Mouse (Mus musculus) layer of hippocampus, postnatal 10 days (tissue): ENCODE results near the gene Ntf5. TPM values are rescaled to one million over a fixed set of nuclear protein-coding genes. Genes with fewer than 3 reads are reported as not detected.
"Not testable (repeated sequence)": the region's sequence is repeated elsewhere in the genome, so short reads cannot be mapped to it uniquely, and the experiment has no call there.

Source experiments
- DNase-seq, 2 experiments: peaks; one replicate each; pipeline ENCODE4 v3.0.0; 2021; ENCODE audit warnings: low spot score in 2 of 2
- long read RNA-seq: library from polyadenylated mRNA; stranded (forward); transcript quantifications from one replicate; pipeline ENCODE4 v2.0.0, GENCODE M21; 2023
- total RNA-seq, 2 experiments: library from RNA; stranded (reverse); gene quantifications; 2 replicates each; pipeline ENCODE4 v1.2.3; 2021

Ntf5 gene
- under 1 TPM; 0.18 to 0.22 TPM for total RNA-seq
- long read RNA-seq: 0 reads

DNA sequence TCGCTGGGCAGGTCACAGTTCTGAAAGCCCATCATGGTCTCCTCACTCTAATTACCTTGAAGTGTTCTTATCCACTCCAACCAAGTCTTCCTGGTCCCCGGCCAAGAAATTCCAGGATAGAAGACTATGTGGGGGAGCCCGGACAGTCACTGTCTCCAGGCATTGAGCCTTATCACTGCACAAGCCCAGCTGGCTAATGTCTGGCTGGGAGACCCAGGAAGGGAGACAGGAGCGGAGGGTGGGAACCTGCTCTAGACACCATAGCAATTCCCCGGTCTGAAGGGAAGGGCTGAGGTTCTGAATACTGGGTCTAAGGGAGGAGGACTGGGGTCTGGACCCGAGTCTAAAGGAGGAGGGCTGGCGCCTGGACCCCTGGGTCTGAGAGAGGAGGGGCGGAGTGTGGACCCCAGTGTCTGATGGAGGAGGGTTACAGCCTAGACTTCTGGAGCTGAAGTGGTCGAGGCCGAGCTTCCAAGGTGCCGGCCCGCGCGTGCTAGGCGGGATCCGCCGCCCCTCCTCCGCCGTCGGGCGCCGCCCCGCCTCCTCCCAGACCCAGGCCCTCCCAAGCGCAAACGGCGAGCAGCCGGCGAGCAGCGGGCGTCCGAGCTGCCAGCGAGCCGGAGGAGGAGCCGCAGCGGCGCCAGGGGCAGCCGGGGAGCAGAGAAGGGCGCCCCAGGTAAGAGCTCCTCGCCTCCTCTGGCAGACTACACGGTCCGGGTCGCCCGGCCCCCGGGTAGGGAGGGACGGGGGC, at the start of gene Ntf5:
Ntf5 (plus strand) TSS at position 583 of the 751 bp plus-strand sequence.
- DNase-seq: no peak

DNA sequence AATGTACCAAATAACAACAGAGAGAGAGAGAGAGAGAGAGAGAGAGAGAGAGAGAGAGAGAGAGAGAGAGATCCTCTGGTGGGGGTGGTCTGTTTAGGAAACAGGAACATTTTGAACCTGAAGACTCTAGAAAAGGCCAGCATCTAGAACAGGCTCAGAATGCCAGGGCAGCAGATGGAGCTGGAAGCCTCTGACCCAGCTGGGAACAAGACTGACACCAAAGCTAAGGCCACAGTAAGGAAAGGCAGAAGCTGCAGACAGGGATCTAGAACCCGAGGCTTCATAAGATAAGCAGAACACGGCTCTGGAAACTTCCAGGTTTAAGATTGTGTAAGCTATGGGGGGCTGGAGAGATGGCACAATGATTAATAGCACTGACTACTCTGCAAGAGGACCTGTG, 49.5 kb upstream of the Ntf5 start:
- DNase-seq: no peak

DNA sequence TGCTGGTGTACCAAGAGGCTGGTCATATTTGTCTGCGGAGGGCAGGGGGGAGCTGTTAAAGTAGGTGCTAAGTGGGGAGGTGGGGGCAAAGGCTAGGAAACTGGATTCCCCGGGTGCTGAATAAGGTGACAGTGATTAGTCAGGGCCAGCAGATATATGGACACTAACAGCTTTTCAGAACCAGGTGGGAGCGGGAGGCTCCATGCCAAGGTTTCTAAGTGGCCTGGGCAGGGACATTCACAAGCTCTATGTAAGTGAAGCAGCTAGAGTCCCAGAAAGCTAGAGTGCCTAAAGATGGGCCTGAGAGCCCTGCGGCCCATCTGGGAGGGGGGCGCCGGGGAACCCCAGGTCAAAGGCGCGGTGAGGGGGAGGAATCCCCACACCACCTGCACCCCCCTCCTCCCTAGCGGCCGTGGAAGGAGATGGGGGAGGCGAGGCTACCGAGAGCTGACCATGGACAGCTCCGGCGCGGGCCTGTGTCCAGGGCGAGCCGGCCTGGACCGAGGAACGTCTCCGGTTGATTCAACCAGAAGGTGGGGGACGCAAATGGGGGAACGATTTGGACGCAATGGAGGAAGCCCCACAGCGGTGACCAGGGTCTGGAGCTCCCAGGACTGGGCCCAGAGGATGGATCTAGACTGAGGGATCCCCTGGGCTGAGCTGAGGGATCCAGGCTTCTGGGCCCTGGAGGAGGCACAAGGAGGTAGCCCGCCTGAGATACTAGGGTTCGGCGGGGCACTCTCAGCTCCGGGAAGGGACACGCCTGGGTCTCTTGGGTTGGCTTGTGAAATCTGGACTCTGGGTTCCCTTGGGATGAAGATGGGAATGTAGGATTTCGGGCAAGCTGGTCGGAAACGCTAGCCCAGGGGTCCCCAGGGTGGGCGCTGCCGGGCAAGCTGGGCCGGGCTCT, 47.5 kb upstream of the Ntf5 start:
- peak; percentile 51 to 60 for DNase-seq

DNA sequence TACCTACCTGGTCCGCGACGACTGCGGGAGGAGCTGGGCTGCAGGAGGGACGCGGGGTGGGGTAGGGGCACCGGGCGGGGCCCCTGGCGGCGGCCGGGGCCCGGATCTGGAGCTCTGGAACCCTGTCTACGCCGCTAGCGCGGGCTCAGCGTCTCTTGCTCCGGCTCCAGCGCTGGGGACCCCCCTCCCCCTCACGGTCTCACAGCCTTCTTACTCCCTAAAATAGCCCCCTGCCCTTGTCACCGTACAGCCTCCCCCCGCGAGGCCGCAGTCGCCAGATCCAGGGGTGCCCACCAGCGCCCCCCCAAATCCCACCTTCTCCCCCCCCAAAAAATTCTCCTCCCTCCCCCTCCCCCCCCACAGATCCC, 46.9 kb upstream of the Ntf5 start, which contains the start of gene Ppfia3:
Ppfia3 (minus strand) TSS at position 368 of the 368 bp plus-strand sequence.
- DNase-seq: no peak

DNA sequence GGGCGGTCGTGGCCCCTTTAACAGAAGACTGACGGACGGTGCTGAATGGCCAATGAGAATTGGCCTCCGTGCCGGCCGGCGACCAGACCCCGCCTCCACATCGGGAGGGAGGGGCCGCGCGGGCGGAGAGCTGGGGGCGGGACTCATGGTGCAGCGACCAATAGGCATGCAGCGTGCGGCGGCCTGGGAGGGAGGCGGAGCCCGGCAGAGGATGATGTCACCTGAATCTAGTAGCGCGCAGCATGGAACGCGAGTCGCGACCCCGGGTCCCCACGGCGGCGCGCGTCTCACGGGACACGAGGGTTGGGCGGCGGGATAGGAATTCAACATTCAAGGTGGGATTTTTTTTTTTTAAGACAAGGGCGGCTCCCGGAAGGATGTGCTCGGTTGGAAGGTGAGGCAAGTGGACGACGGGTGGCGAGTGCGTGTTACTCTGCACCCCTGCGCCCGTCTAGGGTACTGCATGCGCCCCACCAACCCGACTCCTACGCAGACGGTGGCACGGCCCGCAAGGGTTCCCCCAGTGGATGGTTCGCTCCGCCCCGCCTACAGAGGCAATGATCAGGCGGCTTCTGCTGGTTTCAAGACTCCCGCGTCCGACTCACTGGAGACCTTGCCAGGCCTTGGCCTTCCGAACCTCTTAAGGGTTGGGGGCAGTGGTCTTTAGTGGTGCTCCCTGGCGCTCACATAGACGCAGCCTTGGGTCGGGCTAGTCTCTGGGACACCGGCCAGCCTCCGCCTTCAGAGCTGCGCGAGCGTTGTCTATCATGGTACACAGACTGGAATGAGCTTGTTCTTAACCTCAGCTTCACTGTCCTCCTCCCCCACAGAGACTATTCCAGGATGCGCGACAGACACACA, 46.2 kb upstream of the Ntf5 start:
- peak; percentile 99 to 100 for DNase-seq

DNA sequence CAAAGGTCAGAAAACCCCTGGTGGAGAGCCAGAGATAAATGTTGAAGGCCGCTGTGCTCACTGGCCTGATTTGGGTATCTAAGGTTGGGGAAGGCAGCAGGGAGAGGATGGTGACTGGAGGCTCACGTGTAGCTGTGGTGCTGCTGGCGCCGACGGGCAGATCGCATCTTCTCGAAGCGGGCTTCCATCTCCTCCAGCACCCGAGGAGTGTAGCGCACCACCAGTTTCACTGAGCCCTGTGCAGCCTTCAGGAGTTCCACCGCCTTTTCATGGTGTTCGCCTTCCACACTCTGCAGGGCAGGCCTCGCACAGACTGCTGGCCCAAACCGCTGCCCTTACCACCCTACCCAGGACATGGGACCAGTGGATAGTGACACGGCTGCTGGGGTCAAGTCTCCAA, 45.3 kb upstream of the Ntf5 start:
- DNase-seq: no peak

DNA sequence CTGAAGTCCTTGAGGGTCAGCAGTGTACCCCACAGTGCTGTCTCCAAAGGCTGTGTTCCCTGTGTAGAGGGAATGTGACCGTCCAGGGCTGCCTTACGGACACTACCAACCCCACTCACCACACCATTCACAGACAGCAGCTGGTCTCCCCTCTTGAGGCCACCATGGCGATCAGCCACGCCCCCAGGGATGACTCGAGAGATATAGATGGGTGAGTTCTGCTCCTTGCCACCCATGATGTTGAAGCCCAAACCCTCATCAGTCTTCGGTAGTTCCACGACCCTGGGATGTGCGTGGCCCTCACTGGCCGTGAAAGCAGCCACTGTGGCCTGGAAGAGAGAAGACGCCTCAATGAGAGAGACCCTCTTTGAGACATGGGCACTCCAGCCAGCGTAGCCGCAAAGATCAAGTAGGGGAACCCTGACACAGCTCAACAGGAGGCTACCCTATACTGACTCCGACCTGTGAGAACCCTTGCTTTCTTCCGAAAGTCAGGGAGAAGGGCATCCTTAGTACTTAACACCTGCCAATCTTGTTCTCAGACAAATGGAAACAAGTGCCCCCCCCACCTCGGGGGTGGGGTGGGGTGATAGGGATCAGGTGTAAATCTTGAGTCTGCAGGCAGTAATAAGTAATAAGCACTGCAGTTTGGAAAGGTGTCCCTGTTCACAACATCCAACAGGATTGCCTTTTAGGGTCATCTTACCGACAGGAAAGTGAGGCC, 44.3 kb upstream of the Ntf5 start:
- no peak for DNase-seq

DNA sequence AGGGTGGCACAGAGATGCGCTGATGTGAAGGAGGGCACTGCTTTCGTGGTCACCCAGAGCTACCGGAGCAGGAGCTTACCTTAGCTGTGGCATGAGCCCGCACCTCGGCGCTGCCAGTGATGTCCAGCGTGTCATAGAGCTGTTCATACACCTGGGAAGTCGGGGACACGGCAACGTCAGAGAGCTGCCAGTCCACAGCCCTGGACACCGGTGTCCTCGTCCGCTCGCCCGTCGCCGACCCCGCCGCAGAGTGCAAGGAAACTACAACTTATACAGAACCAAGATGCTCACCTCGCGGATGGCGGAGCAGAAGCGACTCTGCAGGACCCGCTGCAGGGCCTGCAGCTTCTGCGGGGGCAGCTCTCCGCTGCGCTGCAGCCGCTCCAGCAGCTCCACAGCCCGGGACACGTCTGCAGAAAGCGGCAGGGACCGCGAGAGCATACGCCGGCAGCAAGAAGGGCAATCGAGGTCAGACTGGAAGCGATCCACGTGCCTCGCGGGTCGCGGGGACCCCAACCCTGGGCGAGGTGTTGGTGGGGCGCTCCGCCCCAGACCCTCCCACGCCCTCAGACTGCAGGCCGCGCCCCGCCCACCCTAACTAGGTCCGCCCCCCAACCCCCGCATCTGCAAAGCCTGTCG, 43.5 kb upstream of the Ntf5 start:
- no peak for DNase-seq

DNA sequence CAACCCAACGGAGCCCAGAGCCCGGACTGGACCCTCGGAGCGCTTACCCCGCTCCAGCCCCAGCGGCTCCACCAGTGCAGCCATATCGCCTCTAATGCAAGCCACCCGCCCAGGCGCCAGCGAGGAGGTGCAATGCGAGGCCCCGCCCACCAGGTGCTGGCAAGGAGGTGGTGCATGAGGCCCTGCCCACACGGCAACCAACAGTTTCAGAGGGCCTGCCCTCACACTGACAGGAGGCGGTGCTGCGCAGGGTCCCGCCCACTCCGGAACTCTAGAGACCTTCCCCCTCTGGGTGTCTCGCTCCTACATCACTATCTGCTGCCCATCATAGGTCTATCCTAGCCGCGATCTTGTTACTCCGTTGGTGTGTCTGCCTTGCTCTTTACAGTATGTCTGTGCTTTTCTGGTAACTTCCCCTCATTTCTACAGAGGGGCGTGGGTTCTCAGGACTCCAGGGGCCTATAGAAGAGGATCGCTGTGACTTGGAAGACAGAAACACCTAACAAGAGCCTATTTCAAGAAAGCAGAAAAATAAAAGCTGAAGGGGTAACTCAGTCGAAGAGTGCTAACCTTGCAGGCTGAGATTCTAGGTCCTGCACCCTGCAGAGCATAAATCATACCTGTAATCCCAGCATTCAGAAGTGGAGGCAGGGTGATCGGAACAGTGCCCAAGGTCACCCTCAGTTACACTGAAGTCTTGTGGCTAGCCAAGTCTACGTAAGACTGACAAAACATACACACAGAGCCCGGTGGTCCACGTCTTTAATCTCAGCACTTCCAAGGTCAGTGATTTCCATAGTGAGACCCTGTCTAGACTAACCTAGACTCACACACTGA, 42.8 kb upstream of the Ntf5 start, which contains the start of gene Lin7b:
Lin7b (minus strand) TSS at position 109 of the 837 bp plus-strand sequence.
- DNase-seq: peak; percentile 91 to 93

DNA sequence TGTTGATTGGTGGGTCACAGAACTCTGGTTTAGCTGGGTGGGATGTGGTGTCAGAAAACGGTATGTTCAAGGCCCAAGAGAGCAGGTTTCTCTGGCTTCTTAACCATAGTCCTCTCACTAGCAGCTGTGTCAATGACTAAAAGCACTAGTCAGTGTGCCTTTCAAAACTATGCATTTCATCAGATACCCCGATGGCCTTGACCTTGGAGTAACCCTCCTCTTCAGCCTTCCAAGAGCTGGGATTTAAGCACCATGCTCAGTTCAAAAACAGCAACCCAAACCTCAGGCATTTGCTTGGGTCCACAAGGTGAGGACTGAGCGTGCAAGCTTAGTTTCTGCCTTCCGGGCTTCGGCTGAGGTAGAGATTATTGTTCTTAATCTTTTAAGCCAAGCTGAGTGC, 41.1 kb upstream of the Ntf5 start:
- no peak for DNase-seq

DNA sequence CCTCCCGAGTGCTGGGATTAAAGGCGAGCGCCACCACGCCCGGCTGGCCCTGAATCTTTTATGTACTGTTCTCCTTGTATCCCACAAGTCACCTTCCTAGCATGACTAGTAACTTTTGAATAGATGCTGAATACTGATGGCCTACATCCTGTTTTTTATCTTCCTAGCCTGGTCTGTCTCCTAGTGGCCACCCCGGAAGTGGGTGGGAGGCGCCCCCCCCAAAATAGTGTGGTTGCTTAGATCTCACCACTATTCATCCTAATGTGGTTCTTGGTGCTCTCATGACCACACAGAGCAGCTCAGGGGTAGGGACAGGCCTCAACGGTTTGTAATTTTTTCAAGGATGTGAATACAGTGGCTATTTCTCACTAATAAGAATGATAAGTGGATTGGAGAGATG, 38.9 kb upstream of the Ntf5 start:
- DNase-seq: no peak

DNA sequence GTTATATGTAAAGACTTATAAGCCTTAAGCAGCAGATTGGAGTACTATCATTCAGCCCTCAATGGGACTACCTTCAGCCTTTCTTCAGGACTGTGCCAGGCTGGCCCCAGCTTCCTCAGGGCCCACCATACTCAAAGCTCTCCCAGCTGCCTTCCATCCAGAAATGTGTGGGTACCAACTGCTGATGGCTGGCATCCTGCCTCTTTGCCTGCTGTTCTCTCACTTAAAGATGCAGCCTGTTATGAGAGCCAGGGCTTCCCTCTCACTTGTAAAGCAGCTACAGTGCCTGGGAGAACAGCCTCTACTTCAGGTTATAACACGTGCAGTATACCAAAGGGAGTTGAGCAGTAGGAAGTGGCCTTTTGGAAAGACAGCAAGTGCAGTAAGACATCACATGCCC, 37.4 kb upstream of the Ntf5 start:
- DNase-seq: no peak

DNA sequence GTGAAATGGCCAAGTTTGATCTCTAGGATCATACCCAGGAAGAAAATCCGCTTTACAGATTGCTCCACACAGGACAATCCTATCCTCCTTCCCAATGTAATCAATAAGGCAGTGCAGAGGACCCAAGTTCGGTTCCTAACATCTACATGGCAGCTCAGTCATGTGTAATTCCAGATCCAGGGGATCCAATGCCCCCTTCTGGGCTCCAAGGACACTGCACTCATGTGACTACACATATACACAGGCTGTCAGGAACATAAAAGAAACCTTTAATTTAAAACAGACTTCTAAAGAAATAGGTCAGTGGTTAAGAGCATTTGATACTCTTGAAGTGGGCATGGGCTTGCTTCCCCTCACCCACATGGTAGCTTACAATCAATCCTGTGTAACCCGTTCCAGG, 27.4 kb upstream of the Ntf5 start:
- no peak for DNase-seq

DNA sequence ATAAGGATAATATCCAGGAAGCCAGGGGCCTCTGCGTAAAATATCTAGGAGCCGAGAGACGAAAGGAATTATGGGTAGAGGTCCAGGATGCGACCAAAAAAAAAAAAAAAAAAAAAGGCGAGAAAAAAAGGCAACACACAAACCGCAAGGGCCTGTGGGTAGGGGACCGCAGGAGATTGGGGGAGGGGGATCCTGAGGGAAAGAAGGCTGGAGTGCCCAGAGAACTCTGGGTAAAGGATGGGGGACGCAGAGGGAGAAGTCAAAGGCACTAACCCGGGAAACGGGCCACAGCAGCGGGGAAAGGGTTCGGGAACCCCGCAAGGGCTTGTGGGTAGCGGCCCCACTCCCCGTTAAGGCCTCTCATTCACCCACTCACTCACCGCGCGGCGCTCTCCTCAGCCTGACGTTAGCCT, 18.4 kb upstream of the Ntf5 start:
- no peak for DNase-seq

DNA sequence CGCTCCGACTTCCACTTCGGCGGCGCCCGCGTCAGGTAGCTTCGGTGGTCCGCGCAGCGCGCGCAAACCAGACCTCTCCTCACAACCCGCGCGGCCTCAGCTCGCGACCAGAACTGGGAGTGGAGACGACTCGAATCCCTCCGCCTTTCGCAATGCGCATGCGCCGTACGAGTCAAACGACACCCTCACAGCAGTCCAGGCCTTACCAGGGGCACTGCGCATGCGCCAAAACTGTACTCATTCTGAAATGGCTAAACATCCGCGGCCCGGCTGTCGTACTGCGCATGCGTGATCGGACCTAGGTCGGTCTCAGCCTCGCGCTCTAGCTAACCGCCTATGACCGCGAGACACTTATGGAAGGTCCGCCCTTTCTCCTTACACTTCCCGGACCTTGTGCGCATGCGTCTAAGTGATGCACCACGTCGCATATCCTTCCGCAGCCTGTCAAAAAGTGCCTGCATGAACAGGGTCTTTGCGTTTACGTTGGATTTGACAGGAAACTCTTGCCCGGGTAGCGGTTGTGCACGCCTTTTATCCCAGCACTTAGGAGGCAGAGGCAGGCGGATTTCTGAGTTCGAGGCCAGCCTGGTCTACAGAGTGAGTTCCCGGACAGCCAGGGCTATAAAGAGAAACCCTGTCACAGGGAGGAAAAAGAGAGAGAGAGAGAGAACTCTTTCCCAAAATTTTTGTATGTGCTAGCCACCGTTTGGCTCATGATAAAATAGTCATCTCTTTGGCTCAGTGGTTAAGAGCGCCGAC, 17.7 kb upstream of the Ntf5 start, which contains the start of gene Snrnp70:
Snrnp70 (minus strand) TSS at position 165 of the 759 bp plus-strand sequence.
- peak; percentile 100 for DNase-seq

DNA sequence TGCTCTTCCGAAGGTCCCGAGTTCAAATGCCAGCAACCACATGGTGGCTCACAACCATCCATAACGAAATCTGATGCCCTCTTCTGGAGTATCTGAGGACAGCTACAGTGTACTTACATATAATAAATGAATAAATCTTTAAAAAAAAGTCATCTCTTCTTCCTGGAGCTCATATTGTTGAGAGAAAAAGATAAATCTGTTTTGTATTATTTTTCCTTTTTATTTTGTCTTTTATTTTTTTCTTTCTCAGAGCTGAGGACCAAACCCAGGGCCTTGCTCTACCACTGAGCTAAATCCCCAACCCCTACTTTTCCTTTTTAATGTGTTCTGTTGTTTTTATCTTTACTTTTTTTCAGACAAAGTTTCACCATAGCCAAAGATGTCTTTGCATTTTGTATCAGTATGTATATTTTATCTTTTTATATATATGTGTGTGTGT, 17.1 kb upstream of the Ntf5 start:
- not testable (repeated sequence) for DNase-seq

DNA sequence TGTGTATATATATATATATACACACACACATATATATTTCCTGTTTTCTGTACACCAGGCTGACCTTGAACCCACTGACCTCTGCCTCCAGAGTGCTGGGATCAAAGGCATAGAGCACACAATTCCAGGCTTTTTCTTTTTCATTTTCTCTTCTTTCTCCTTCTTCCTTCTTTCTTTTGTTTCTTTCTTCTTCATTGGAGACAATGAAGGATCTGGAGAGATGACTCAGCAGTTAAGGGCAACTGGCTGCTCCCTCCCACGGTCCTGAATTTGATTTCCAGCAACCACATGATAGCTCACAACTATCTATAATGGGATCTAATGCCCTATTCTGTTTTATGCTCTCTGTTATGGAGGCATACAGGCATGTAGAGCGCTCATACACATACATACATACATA, 16.7 kb upstream of the Ntf5 start:
- DNase-seq: no peak

DNA sequence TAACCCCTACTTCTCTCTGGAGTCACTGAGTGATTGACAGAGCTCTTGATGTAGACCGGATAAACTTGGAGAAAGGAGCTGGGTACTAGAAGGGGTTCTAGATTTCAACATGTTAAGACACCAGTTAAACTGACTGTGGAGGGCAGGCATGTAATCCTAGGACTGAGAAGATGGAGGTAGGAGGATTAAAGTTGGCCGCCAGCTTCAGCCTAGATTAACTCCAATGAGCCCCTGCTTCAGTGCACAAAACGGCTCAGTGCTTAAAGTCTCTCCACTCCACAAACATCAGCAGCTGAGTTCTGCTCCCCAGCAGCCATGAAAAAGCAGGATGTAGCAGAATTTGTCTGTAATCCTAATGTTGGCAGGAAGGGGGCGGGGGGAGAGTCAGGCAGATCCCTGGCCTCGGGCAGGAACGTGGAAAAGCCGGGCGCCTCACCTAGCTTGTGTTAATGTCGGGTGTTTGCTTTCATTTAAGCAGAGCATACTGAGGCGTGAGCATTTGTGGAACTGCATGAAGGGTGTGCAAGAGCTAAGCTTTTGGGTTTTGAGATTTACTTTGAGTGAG, 11.9 kb upstream of the Ntf5 start:
- no peak for DNase-seq
